Mouse (Mus musculus): Measurements from ENCODE around the gene Senp1.

DNA sequence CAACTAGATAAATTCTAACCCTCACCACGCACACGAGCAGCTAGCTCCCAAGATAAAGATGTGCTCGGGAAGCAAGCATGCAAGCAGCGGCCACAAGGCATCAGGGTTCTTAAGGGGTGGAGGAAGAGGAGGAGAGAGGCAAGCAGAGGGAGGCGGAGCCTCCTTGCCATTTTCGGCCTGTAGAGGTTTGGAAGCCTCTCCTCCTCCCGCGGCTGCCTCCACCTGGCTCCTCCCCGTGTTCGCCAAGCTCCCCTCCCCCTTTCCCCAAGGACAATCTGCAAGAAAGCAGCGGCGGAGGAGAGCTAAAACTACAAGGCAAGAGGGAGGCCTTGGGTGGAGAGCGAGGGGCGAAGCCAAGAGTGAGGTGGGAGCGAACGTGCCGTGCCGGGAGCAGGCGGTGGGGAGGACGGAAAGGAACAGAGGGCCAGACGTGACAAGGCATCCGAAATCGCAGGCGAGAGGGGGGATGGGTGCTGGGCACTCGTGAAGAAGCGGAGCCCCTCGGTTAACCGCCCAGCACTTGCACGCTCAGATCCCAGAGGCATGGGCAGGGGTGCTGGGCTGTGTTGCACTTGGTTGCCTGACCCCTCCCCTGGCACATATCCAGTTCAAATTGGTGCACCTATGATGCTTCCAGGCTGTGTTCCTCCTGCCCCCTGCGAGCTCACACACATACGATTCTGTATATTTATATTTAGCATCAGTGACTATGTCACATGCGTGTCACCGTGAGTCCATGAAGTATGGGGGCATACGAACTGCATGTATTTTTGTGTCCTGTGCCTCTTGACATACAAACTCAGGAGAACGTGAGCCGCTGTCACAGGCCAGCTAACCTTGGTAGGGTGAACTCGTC lies 15.0 kb upstream of the Senp1 start:
- TF ChIP-seq CTCF (IDR thresholded peaks at IDR 0.05; ENCODE audit: low read depth, low read length) (no peak), GATA1 (IDR thresholded peaks at IDR 0.05; ENCODE audit: borderline replicate concordance, low read length) (no peak)
